Mouse (Mus musculus) ovary, postnatal 10 days (tissue): ENCODE measurements around the gene Eif4g3.
"Not testable (repeated sequence)": the region's sequence is repeated elsewhere in the genome, so short reads cannot be mapped to it uniquely, and the experiment has no call there.

Experiments
- DNase-seq: peaks from one replicate; pipeline ENCODE4 v3.0.0; 2022; ENCODE audit warnings: low spot score

The Eif4g3 gene

DNA sequence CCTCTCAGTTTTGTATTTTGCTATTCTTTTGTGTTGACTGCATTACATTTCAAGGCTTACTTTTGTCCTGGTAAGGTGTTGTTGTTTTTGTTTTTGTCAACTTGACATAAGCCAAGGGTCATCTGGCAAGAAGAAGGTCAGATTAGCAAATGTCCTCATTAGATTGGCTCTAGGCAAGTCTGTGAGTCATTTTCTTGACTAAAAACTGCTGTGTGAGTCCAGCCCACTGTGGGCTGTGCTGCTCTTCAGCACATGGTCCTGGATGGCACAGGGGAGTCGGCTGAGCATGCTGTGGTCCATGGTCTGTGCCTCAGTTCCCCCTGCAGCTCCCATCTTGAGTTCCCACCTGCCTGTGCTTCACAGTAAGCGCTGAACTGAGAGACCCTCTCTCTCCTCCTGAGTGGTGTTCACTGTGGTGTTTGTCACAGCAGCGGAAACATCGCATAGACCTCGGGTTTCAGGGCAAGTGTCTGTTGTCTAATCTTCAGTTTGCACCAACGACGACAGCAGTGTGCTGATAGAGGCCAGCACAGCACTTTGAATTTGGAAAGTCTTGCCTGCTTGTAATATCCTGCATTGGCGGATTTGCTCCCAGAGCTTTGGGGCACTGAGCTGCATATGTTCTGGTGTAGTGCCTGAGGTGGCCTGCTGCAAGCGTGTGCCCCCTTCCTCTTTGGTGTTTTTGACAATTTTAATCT, 30.7 kb downstream of the Eif4g3 start:
- DNase-seq, result no peak

DNA sequence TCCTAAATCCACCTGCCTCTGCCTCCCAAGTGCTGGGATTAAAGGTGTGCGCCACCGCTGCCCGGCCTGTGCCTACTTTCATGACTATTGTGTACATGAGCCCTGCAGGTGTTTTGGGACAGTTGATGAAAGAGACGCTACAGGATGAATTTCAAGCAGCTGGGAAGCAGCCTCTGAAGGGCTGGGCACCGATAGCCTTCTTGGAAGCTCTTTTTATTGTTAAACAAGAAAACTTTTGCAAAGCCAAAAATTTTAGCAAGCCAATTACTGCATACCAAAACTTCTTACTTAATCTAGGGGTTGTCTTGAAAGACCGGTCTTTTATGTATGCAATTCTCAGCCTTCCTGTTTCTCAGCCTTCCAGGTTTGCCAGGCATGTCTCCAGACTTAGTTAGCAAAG, 36.3 kb downstream of the Eif4g3 start:
- no peak for DNase-seq

GRCm38 (mm10) chr4:138031828-138032227, 39.0 kb downstream of the Eif4g3 start:
- no peak for DNase-seq

DNA sequence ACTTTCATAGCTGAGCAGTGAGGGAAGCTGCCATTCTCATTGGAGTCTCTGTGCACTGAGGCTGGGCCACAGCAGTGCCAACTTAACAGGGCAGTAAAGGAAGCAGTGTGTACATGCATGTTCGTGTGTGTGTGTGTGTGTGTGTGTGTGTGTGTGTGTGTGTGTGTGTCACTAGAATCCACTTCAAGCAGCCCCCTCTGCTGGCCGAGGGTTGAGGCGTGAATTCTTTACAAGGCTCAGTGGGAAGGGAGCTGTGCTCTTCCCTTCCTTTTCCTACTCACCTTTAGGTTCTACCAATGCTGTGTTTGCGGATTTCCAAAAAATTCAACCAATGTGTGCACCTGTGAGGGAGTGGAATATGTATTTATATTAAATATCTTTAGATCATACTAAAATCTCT, 41.0 kb downstream of the Eif4g3 start:
- DNase-seq, result no peak

DNA sequence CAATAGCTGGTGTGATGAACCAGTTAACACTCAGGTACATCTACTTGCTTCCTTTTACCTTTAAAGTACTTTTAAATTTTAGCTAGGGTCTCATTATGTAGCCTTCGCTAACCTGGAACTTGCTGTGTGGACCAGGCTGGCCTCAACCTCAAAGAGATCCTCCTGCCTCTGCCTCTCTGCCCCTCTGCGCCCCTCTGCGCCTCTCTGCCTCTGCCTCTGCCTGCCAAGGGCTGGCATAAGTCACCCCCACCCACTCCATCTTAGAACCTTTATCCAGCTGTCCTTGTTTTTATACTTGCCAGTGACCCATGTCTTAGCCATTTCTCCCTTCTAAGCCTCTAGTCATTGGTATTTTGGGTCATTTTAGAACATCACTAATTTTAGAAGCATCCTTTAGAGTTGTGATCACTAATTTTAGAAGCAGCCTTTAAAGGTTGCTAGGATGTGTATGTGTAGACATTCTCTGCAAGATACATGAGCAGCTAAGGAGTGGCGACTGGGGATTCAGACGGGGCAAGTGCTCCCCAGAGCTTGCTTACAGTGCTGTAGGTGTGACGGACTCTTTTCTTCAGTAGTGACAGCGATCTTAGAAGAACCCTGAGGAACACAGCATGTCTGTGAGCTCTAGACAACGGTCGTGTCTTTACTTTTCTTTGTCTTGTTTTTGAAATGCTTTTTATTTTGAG, 42.8 kb downstream of the Eif4g3 start:
- no peak for DNase-seq

- DNase-seq, result no peak
Observed at GRCm38 (mm10) chr4:138037110-138037509, 44.3 kb downstream of the Eif4g3 start.

- DNase-seq, result no peak
Observed at GRCm38 (mm10) chr4:138037896-138038295, 45.1 kb downstream of the Eif4g3 start.

GRCm38 (mm10) chr4:138038365-138039274, 45.8 kb downstream of the Eif4g3 start:
- DNase-seq, result no peak

DNA sequence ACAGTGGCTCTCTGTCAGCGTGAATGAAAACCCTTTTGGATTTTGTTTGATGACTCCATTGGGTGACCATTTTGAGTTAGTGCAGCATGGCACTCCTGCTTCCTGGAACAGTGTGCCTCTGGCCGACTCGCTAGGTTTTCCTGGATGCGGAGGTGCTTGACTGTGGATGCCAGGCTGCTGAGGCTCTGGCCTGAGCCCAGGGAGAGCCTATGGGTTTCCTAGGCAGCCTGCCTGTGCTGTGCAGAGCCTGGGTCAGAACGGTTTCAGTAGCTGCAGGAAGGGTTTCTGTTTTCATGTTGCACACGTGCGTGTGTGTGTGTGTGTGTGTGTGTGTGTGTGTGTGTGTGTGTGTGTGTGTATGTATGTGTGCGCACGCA, 46.4 kb downstream of the Eif4g3 start:
- DNase-seq, result no peak

DNA sequence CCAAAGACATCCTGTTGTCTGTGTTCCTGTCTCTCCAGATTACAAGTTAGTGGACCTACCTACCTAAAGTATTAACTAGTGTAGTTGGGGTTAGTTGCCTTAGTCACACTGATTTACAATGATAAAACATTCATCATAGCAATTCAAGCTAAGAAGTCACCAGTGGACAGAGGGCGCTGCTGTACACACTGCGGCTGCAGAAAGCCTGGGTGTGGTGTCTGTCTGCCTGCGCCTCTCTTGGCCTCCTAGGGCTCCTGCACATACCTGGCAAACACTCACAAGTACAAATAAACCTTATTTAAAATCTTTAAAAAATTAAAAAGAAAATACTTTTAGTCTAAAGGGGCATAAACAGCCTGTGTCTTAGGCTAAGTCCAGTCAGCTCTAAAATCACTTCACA, 47.8 kb downstream of the Eif4g3 start:
- no peak for DNase-seq

DNA sequence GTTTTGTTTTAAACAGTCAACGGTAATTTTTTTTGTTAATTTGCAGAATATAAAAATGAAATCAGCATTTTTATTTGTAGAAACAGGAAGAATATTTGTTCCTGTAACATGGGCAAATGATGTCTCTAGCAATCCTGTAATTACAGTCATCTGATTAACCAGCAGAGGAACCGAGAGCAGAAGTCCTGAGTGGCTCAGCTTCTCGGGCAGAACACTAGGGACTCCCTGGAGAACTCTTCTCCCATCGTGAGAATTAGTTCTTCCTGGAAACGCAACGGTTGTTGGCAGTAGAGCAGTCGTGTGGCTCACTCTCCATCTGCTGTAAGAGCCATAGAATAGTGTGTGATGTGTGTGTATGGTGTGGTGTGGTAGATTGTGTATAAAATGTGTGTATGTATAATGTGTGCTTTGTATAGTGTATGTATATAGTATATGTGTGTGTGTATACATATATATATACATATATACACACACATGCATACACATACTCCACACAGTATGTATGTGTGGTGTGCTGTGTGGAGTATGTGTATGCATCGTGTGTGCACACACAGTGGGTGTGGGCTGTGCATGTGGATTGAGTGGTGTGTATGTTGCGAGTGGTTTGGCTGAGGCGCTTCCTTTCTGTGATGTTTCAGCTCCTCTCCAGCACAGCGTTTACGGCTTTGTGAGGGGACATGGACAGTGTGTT, 48.9 kb downstream of the Eif4g3 start:
- no peak for DNase-seq

GRCm38 (mm10) chr4:138042257-138042589, 49.4 kb downstream of the Eif4g3 start:
- no peak for DNase-seq

GRCm38 (mm10) chr4:138042625-138043024, 49.8 kb downstream of the Eif4g3 start:
- no peak for DNase-seq

DNA sequence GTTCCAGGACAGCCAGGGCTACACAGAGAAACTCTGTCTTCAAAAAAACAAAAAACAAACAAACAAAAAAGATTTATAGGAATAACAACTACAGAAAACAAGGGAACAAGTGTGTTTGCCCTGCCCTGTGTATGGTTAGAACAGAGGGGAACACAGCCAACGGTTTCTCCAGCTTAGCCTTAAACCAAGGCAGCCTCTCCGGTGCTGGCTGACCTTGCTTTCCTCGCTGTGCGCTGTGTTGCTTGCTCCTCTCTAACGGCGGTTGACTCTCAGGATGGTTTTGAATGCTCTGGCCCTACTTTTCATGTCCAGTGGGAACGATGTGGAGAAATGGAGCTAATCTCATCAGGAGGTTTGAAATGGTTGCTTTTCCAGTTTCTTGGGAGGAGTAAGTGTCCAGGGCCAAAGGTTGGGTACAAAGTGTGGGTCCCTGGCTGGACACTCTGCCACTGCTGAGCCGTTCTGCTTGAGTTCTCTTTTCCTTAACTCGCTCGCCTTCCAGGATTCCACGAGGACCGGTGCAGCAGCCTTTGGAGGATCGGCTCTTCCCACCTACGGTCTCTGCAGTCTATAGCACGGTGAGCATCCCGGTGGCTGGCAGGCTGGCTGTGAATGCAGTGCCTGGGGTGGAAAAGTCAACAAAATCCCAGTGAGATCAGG, 52.1 kb downstream of the Eif4g3 start:
- no peak for DNase-seq

GRCm38 (mm10) chr4:138045809-138046208, 53.0 kb downstream of the Eif4g3 start:
- no peak for DNase-seq

DNA sequence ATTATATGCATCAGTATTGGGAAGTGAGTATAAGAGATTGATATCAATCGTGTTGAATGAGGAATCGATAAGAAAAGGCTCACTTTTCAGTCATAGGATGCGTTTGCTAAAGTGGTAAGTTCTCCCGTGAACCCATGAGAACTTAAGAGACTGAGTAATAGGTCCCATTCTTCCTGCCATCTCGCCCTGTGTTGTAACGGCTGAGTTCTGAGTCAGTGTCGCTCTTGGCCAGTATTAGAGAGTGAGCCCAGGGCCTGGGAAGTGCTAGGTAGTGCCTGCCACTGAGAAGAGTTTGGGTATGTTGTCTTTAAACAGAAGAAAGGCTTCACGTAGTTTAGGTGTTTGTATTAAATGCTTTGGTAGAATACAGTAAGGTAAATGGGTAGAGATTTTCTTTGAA, 53.5 kb downstream of the Eif4g3 start:
- no peak for DNase-seq

DNA sequence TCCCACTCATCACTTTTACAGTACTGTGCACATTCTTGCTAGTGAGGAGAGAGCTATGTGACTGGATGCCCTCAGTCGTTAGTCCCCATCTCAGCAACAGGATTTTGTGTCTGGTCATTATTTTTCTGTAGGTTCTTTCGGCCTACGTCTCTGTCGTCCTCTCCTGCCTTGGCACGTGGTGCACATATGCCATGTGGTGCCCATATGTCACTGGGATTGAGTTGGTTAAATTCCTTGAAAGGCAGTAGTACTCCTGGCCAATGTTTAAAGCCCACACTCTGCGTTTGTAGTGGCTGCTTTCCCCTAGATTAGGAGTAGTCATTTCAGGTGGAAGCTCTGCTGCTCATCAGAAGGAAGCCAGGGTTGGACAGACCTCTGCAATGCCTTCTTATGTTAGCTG, 56.7 kb downstream of the Eif4g3 start:
- no peak for DNase-seq

DNA sequence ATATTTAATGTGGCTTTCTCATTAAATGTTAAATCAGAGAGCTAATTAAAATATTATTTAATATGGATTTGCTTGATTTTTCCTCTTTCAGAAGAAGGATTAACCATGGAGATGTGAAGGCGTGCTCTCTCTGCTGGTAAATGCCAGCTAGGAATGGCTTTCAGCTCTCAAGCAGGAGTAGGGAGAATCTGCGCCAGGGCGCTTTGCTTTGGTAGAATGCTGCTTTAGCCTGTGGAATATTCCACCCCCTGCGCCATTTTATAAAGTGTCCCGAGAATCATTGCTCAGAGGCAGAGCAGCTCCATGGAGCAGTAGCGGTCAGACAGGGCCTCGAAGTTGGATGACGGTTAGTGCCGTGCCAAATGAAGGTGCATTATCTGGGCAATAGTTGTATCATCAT, 58.7 kb downstream of the Eif4g3 start:
- no peak for DNase-seq

- DNase-seq, result no peak
Observed at GRCm38 (mm10) chr4:138056658-138057057, 63.8 kb downstream of the Eif4g3 start.

- not testable (repeated sequence) for DNase-seq
Observed at GRCm38 (mm10) chr4:138057196-138057754, 64.5 kb downstream of the Eif4g3 start.

- no peak for DNase-seq
Observed at GRCm38 (mm10) chr4:138061161-138061560, 68.3 kb downstream of the Eif4g3 start.
